Mouse (Mus musculus) midbrain, postnatal 0 days (tissue): Measurements from ENCODE around the gene Gpr107. TPM values are rescaled to one million over a fixed set of nuclear protein-coding genes. Genes with fewer than 3 reads are reported as not detected.

Experiments
- ATAC-seq: fragments of 200-750 bp; cut with Nextera tagmentation; 2 replicates; pipeline ENCODE4 v1.8.0; 2017; ENCODE audit warnings: moderate number of reproducible peaks, mild to moderate bottlenecking, moderate TSS enrichment, moderate library complexity; ENCODE audit not compliant: low FRiP score
- DNase-seq: peaks from one replicate; pipeline ENCODE4 v3.0.0-alpha.2; 2015; ENCODE audit warnings: low spot score
- H3K27ac ChIP-seq: fragments of 300-500 bp; sonication (generic); 2 replicates; pipeline ENCODE4 v1.5.1; 2014; ENCODE audit warnings: low read depth, mild to moderate bottlenecking, low read length, mixed read lengths
- H3K27me3 ChIP-seq: fragments of 300-500 bp; sonication (generic); 2 replicates; pipeline ENCODE4 v1.6.1; 2014; ENCODE audit warnings: low read length, control low read depth, mixed read lengths; ENCODE audit not compliant: insufficient read depth
- H3K36me3 ChIP-seq: fragments of 300-500 bp; sonication (generic); 2 replicates; pipeline ENCODE4 v1.6.1; 2014; ENCODE audit warnings: low read length, control low read depth, mixed read lengths; ENCODE audit not compliant: insufficient read depth
- H3K4me1 ChIP-seq: fragments of 300-500 bp; sonication (generic); 2 replicates; pipeline ENCODE4 v1.6.1; 2014; ENCODE audit warnings: mild to moderate bottlenecking, control low read depth, antibody characterized with exemption, low read length, mixed read lengths; ENCODE audit not compliant: insufficient read depth
- H3K4me2 ChIP-seq: fragments of 300-500 bp; sonication (generic); 2 replicates; pipeline ENCODE4 v1.6.1; 2014; ENCODE audit warnings: low read depth, mild to moderate bottlenecking, low read length, mixed read lengths; ENCODE audit not compliant: poor library complexity, severe bottlenecking
- H3K4me3 ChIP-seq: fragments of 300-500 bp; sonication (generic); 2 replicates; pipeline ENCODE4 v1.5.1; 2014; ENCODE audit warnings: low read depth, mild to moderate bottlenecking, low read length, moderate library complexity
- H3K9ac ChIP-seq: fragments of 300-500 bp; sonication (generic); replicated peaks from 2 replicates; pipeline ENCODE4 v1.6.1; 2014; ENCODE audit warnings: mild to moderate bottlenecking, low read length, moderate library complexity, mixed read lengths; ENCODE audit not compliant: poor library complexity, severe bottlenecking
- H3K9me3 ChIP-seq: fragments of 300-500 bp; sonication (generic); 2 replicates; pipeline ENCODE4 v1.6.1; 2016; ENCODE audit warnings: low read length, control low read depth
- CTCF ChIP-seq: IDR thresholded peaks from 2 replicates; pipeline ENCODE4 v1.5.1; 2016; ENCODE audit warnings: antibody characterized with exemption, mild to moderate bottlenecking
- WGBS: fragments of 180-500 bp; shearing (Covaris S2); extraction: QIAGEN DNeasy Blood & Tissue Kit; methylation state at CpG from one replicate; pipeline ENCODE4 v1.1.7; 2014; 5-methylcytosine and 5-hydroxymethylcytosine counted together
- polyA plus RNA-seq: library from polyadenylated mRNA; unstranded; fragments of >200 nt; fragmentation: Nextera tagmentation; extraction: Ambion mirVana; gene quantifications from 2 replicates; pipeline ENCODE4 v1.2.1, GENCODE M21; 2015
- total RNA-seq: library from RNA; depleted of rRNA; stranded (reverse); fragments of >200 nt; gene quantifications from 2 replicates; pipeline ENCODE4 v1.2.3, GENCODE M21; 2014

The Gpr107 gene
- total and polyA plus RNA-seq, 2 experiments from 2014 or later, result 31.6 to 46.7 TPM

DNA sequence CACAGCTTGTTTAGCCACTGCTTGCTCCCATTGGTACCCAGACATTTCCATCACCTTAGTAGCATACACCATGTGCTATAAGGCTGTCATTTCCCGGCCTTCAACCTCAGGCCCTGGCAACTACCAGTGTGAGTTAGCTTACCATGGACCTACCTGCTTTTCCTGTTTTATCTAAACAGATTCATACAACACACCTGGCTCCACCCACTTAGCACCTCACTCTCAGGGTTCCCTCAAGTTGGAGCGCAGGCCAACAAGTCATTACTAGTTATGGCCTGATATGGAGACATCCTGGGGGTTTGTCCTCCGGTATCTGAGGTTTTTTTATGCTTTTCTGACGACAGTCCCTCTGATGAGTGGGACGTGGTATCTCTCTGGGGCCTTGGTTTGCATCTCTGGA is 28.6 kb upstream of the Gpr107 start:
- Histone ChIP-seq H3K4me2 (no peak overlapping the region), H3K4me3 (no peak overlapping the region), H3K9me3 (no peaks in the 10 kb centered on the region), H3K27me3 (no peaks in the 10 kb centered on the region), H3K9ac (no peak overlapping the region), H3K27ac (no peak overlapping the region), H3K4me1 (no peaks in the 10 kb centered on the region), H3K36me3 (no peaks in the 10 kb centered on the region)
- ATAC-seq, result no peak
- DNase-seq, result no peak
- TF ChIP-seq CTCF, result no peak
- 91% methylated on average over 5 of the region's 5 CpGs for WGBS

DNA sequence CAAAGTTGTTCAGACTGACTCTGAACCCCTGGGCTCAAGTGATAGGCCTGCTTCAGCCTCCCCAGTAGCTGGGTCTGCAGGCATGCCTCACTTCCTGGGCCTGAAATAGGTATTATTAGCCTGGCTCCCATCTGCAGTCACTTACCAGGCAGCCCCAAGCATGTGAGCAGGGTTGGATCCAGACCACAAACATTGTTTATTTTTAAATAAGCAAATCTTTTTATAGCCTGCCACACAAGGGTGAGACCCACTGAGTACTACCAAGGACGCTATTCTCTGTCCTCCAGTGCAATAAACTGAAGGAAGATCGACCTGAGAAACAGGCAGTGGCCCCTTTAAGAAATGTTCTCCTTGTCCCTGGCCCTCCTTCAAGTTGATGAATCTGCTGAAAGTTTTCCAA is 27.4 kb upstream of the Gpr107 start:
- H3K9ac ChIP-seq, result no peak overlapping the region
- no peaks in the 10 kb centered on the region for H3K4me1 ChIP-seq
- no peak overlapping the region for H3K4me3 ChIP-seq
- no peaks in the 10 kb centered on the region for H3K9me3 ChIP-seq
- H3K4me2 ChIP-seq, result no peak overlapping the region
- H3K27ac ChIP-seq, result no peak overlapping the region
- H3K27me3 ChIP-seq, result no peaks in the 10 kb centered on the region
- no peaks in the 10 kb centered on the region for H3K36me3 ChIP-seq
- ATAC-seq (no peak), DNase-seq (no peak)
- no peak for TF ChIP-seq CTCF
- 73% methylated on average over 2 of the region's 2 CpGs for WGBS

DNA sequence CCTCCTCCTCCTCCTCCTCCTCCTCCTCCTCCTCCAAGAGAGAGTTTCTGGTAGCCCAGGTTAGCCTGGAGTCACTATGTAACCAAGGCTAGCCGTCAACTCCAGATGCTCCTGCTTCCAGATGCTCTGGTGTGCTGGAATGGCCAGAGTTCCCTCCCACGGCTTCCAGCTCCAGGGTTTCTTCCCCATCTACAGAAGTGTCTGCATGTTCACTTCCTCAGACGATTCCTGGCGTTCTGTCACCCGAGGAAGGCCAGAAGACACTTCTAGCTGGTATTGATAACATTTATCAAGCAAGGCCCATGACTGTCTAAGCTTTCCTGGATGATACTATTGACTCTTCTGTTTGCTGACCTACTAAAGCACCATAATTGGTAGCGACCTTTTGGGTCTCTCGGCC is 27.0 kb upstream of the Gpr107 start:
- no peak overlapping the region for H3K4me2 ChIP-seq
- WGBS, result 85% methylated on average over 7 of the region's 7 CpGs
- no peaks in the 10 kb centered on the region for H3K36me3 ChIP-seq
- TF ChIP-seq CTCF, result no peak
- ATAC-seq, result no peak
- no peak overlapping the region for H3K27ac ChIP-seq
- DNase-seq, result no peak
- H3K9me3 ChIP-seq, result no peaks in the 10 kb centered on the region
- no peak overlapping the region for H3K9ac ChIP-seq
- no peaks in the 10 kb centered on the region for H3K27me3 ChIP-seq
- H3K4me1 ChIP-seq, result no peaks in the 10 kb centered on the region
- no peak overlapping the region for H3K4me3 ChIP-seq

DNA sequence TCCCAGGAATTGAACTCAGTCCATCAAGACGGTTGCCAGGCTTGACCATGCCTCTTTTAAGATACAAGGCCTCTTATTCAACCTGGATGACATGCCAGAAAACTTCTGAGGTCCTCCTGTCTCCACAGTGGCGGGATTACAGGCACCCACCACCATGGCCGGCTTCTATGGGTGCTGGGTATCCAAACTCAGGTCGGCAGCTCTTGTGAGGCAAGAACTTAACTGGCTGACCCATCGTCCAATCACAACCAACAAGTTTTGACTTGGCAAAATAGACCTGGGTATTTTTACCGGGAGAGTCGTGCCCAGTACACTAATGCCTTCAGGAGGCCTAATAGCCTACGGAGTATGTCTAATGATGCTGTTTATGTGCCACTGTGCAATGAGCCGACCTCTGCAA is 26.1 kb upstream of the Gpr107 start:
- no peaks in the 10 kb centered on the region for H3K9me3 ChIP-seq
- TF ChIP-seq CTCF, result no peak
- no peak overlapping the region for H3K9ac ChIP-seq
- no peak overlapping the region for H3K27ac ChIP-seq
- H3K4me3 ChIP-seq, result no peak overlapping the region
- no peaks in the 10 kb centered on the region for H3K36me3 ChIP-seq
- no peak for DNase-seq
- no peaks in the 10 kb centered on the region for H3K27me3 ChIP-seq
- WGBS, result 93% methylated on average over 9 of the region's 9 CpGs
- H3K4me2 ChIP-seq, result no peak overlapping the region
- no peak for ATAC-seq
- H3K4me1 ChIP-seq, result no peaks in the 10 kb centered on the region

DNA sequence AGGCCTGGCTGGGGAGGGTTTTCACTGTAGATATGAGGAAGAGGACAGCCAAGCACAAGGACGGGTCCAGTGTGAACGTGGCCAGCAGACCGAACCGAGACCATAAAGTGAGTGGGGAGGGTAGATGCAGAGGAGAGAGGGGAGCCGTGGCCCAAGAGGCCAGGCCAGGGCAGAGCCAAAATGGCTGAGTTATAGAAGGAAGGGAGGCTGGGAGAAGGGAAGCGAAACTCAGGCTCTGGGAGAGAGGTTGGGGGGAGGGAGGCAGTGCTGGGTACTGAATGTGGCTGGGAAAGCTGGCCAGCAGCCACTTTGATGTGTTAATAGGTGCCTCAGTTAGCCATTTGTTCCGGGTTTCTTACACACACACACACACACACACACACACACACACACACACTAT is 24.9 kb upstream of the Gpr107 start:
- DNase-seq (no peak), ATAC-seq (no peak)
- no peaks in the 10 kb centered on the region for H3K27me3 ChIP-seq
- TF ChIP-seq CTCF, result no peak
- no peak overlapping the region for H3K4me3 ChIP-seq
- WGBS, result 72% methylated on average over 7 of the region's 7 CpGs
- H3K9ac ChIP-seq, result no peak overlapping the region
- H3K36me3 ChIP-seq, result no peaks in the 10 kb centered on the region
- H3K4me1 ChIP-seq, result no peaks in the 10 kb centered on the region
- H3K9me3 ChIP-seq, result no peaks in the 10 kb centered on the region
- no peak overlapping the region for H3K27ac ChIP-seq
- H3K4me2 ChIP-seq, result no peak overlapping the region

GRCm38 (mm10) chr2:31127899-31128298 is 24.2 kb upstream of the Gpr107 start:
- DNase-seq (no peak), ATAC-seq (no peak)
- H3K4me3 ChIP-seq, result no peak overlapping the region
- H3K9me3 ChIP-seq, result no peaks in the 10 kb centered on the region
- no peak overlapping the region for H3K9ac ChIP-seq
- H3K27me3 ChIP-seq, result no peaks in the 10 kb centered on the region
- H3K4me2 ChIP-seq, result no peak overlapping the region
- no peak overlapping the region for H3K27ac ChIP-seq
- no peaks in the 10 kb centered on the region for H3K36me3 ChIP-seq
- 79% methylated on average over 4 of the region's 4 CpGs for WGBS
- H3K4me1 ChIP-seq, result no peaks in the 10 kb centered on the region
- no peak for TF ChIP-seq CTCF
